Mouse (Mus musculus) kidney, adult 2 months (tissue): ENCODE measurements around the gene Tsnax. TPM values are rescaled to one million over a fixed set of nuclear protein-coding genes. Genes with fewer than 3 reads are reported as not detected.

Experiments used
- DNase-seq: peaks from one replicate; pipeline ENCODE4 v3.0.0; 2021
- H3K27ac ChIP-seq: fragments of 200-500 bp; 2 replicates; pipeline ENCODE4 v1.5.1; 2012; ENCODE audit warnings: low read depth, low read length, control low read depth, inconsistent platforms; ENCODE audit not compliant: insufficient read depth
- H3K27me3 ChIP-seq: fragments of 200-500 bp; replicated peaks from 2 replicates; pipeline ENCODE4 v1.6.1; 2012; ENCODE audit warnings: mild to moderate bottlenecking, moderate library complexity, low read length, inconsistent platforms; ENCODE audit not compliant: control insufficient read depth, insufficient read depth
- H3K36me3 ChIP-seq: fragments of 200-500 bp; 2 replicates; pipeline ENCODE4 v1.6.1; 2012; ENCODE audit warnings: mild to moderate bottlenecking, moderate library complexity, low read length, inconsistent platforms; ENCODE audit not compliant: control insufficient read depth, insufficient read depth
- H3K4me1 ChIP-seq: fragments of 200-500 bp; 2 replicates; pipeline ENCODE4 v1.6.1; 2011; ENCODE audit warnings: low read length; ENCODE audit not compliant: control insufficient read depth, insufficient read depth
- H3K4me3 ChIP-seq: fragments of 200-500 bp; 2 replicates; pipeline ENCODE4 v1.5.1; 2011; ENCODE audit warnings: mild to moderate bottlenecking, low read depth, low read length, control low read depth; ENCODE audit not compliant: insufficient read depth
- CTCF ChIP-seq: fragments of 200-500 bp; conservative IDR thresholded peaks from 2 replicates; pipeline ENCODE4 v1.5.1; 2011; ENCODE audit warnings: low read depth, mild to moderate bottlenecking, control low read depth, low read length, moderate library complexity, mixed read lengths; ENCODE audit not compliant: insufficient read depth, insufficient read length
- POLR2A ChIP-seq: fragments of 200-500 bp; IDR thresholded peaks from one replicate; pipeline ENCODE4 v1.6.1; 2011; ENCODE audit warnings: low read depth, low read length, control low read depth
- WGBS: fragments of 180-500 bp; shearing (Covaris S2); methylation state at CpG from one replicate; pipeline ENCODE4 v1.1.7; 2018; 5-methylcytosine and 5-hydroxymethylcytosine counted together
- polyA plus RNA-seq: library from polyadenylated mRNA; depleted of rRNA; stranded (reverse); fragments of >200 nt; gene quantifications from 2 replicates; pipeline ENCODE4 v1.2.3, GENCODE M21; 2012

The Tsnax gene
- polyA plus RNA-seq, 1 experiment = 37.8 TPM

DNA sequence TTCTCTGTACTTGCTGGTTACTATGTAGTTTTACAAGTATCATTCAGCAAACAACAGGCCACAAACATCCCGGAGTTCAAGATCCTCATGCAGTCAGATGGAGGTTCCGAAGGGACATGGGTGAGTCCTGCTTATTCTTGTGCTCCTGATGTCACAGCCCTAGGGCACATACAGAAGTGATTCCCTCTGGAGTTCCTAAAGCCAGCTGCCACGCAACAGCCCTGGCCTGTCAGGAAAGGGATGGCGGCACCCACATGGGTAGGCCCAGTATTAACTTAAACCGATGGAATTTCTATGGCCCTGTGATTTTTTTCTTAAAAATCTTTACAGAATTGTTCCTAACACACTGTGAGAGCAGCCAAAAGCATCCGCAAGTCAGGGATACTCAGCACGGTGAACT lies 30.6 kb downstream of the Tsnax start:
- WGBS = 77% methylated on average over 7 of the region's 7 CpGs
- TF ChIP-seq POLR2A (no peak), CTCF (no peak)

DNA sequence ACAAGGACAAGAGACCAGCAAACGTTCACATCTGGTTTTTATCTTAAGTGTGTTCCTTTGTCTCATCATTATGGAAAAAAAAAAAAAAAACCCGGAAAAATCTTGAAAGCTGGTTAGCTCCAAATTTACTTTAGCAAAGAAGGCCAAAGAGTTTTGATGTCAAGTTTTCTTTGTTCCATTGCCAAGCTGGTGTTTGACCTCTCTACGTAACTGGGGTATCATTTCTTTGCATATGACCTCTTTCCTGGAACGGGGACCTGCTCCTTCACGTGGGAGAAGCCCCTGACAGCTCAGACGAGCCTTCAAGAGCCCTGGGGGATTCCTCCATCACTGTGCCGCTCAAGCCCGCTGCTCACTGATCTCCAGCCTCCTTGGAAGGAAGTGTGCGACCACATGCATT lies 31.1 kb downstream of the Tsnax start:
- WGBS = 32% methylated on average over 9 of the region's 9 CpGs
- Histone ChIP-seq H3K27me3 (no peaks in the 10 kb centered on the region), H3K4me1 (no peaks in the 10 kb centered on the region), H3K27ac (no peak overlapping the region), H3K36me3 (no peaks in the 10 kb centered on the region; the same call in 1 of the 2 replicates), H3K4me3 (no peak overlapping the region)
- TF ChIP-seq CTCF = no peak
- no peak for TF ChIP-seq POLR2A
- DNase-seq = no peak

More for the DNA sequence above, 30.6 kb downstream of the Tsnax start:
- H3K27me3 ChIP-seq = no peaks in the 10 kb centered on the region
- DNase-seq = no peak
- no peaks in the 10 kb centered on the region; the same call in 1 of the 2 replicates for H3K36me3 ChIP-seq
- H3K27ac ChIP-seq = no peak overlapping the region
- H3K4me1 ChIP-seq = no peaks in the 10 kb centered on the region
- H3K4me3 ChIP-seq = no peak overlapping the region

DNA sequence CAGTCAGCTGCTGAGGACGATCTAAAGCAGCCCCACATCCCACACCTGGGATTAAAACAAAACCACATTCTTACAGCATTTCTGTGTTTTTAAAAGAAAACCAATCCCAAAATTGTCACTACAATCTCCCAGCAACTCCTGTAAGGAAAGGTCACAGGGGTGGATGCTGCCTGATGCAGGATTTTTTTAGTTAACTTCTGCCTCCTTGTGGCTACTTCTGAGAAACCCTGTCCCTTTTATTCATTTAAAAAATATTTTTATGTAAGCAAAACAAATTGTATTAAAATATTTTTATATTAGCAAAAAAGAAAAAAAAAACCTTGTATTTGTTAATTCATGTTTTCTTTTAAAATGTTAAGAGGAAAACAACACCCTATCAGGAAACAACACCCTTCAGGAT lies 33.0 kb downstream of the Tsnax start:
- TF ChIP-seq CTCF (no peak), POLR2A (no peak)
- WGBS = 92% methylated on average over 1 of the region's 1 CpGs

DNA sequence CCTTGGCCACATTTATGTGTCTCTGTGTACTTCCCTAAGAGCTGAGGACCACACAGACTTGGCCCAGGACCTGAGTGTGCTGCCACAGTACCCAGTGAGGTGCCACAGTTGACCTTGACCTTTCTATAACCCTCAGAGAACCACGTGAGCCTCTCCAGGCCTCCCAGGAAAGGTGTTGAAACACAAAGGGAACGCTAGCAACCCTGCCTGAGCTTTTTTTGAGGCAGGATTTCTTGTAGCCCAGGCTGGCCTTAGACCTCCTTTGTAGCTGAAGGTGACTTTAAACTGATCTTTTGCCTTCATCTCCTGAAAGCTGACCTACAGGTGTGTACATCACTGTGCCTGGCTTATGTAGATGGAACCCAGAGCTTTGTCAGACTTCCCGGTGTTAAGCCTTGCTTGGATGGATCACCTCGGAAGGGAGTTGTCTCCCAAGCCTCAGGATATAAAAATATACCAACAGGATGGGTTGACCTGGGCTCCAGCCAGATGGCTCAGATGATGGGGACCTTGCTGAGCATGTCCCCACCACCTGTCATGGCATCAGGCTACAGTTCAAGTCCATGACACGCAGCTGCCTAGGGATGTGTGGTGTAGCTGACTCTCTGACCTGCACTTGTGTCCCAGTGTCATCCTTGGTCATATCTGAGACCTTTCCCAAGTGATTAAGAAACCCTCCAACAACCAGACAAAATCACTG lies 36.4 kb downstream of the Tsnax start:
- Histone ChIP-seq H3K4me3 (no peak overlapping the region), H3K27ac (no peak overlapping the region), H3K4me1 (no peaks in the 10 kb centered on the region), H3K36me3 (no peaks in the 10 kb centered on the region), H3K27me3 (peaks cover 2% of the 10 kb centered on the region; the same call in 1 of the 2 replicates)
- DNase-seq = no peak
- 71% methylated on average over 5 of the region's 5 CpGs for WGBS
- TF ChIP-seq POLR2A (no peak), CTCF (no peak)

More for the DNA sequence above, 33.0 kb downstream of the Tsnax start:
- Histone ChIP-seq H3K36me3 (no peaks in the 10 kb centered on the region), H3K27ac (no peak overlapping the region), H3K27me3 (no peaks in the 10 kb centered on the region), H3K4me3 (no peak overlapping the region), H3K4me1 (no peaks in the 10 kb centered on the region)
- DNase-seq = no peak

DNA sequence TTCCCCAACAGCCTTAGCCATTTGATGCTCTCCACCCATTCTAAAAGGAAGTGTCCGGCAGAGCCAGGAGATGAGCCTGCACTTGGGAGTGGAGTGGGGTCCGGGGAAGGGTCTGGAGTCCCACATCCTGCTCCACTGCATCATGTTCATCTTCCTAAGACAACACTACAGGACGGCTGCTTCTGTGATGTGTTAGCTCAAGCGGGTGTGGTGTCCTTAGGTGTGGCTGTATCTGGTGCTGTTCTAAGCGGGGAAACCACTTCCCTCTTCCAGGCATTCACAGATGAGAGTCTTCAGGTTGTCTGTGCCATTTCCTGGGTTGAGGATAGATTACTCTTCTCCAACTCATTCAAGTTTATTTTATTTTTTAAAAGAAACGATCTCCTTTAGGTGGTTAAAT lies 37.0 kb downstream of the Tsnax start:
- Histone ChIP-seq H3K27me3 (peaks cover 2% of the 10 kb centered on the region; the same call in 1 of the 2 replicates), H3K27ac (no peak overlapping the region), H3K4me1 (no peaks in the 10 kb centered on the region), H3K4me3 (no peak overlapping the region), H3K36me3 (no peaks in the 10 kb centered on the region)
- 71% methylated on average over 6 of the region's 6 CpGs for WGBS
- DNase-seq = no peak
- no peak for TF ChIP-seq CTCF
- no peak for TF ChIP-seq POLR2A

DNA sequence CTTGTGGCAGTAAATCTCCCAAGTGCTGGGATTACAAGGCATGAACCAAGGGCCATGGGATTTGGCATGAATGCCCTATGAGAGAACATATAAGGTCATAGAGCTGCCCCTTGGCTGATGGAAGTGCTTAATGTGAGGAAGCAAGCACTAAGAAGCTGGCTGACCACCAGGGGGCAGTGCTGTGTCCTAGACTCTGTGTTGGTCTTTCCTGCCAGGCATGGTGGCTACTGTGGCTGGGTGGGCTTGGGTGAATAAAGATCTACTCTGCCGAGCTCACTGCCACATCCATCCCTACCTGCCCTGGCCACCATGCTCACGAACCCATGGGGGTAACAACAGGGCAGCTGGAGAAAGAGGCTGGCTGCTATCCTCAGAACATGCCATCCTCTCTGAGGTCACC lies 39.2 kb downstream of the Tsnax start:
- Histone ChIP-seq H3K36me3 (no peaks in the 10 kb centered on the region), H3K4me1 (no peaks in the 10 kb centered on the region), H3K27ac (no peak overlapping the region), H3K4me3 (no peak overlapping the region), H3K27me3 (peaks cover 2% of the 10 kb centered on the region)
- peak; percentile 61 for DNase-seq
- TF ChIP-seq POLR2A = no peak
- peak; percentile 75 for TF ChIP-seq CTCF
- WGBS = 58% methylated on average over 2 of the region's 2 CpGs

DNA sequence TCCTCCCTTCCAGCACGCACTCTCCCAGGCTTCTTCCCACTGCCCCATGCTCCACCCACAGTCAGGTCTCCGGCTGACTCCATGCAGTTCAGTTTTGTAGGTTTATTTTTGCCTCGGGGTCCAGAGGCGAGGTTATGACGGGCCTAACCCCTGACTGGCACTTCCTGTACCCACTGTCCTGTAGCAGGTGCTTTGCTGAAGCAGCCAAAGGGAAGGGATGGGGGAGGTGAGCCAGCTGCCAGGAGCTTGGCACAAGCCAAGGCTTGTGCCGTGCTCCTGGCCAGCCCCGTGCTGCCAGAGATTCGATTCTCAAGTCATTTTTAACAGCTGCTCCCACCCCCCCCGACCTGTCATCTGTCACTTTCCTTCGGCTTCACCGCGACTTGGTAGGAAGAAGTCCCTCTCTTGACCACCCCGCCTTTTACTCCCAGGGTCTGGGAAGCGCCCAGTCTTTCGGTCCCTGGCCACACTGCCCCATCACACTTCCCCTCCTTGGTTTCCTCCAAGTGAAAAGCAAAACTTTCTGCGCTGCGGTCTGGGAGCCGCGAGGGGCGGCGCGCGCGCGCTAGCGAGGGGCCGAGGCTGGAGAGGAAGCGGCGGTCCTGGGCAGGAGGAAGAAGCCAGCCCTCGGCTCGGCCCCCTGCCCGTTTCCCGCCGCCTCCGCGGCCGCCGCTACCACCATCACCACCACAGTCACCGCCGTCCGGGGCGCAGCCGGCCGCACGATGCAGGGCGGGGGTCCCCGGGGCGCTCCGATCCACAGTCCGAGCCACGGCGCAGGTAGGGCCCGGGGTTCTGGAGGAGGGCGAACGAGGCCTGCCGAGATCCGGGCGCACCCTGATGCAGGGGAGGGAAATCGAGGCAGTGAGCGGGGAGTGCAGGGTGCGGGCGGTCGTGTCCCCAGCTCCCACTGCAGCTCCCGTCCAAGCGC lies 41.0 kb downstream of the Tsnax start, which contains the start of gene Disc1:
Gene Disc1, plus strand, starts transcription at position 691 of the 931 bp plus-strand sequence.
- WGBS = 1% methylated on average over 65 of the region's 65 CpGs
- Histone ChIP-seq H3K36me3 (no peaks in the 10 kb centered on the region), H3K4me3 (peak within 1 kb of the TSS; percentile 72), H3K4me1 (no peaks in the 10 kb centered on the region), H3K27me3 (peaks cover 2% of the 10 kb centered on the region), H3K27ac (peak within 1 kb of the TSS; percentile 30)
- TF ChIP-seq CTCF (no peak), POLR2A (no peak)
- peak; percentile 41 for DNase-seq
